Comparison of ENCODE assay signal across 21 mouse cellular contexts in the genomic region with DNA sequence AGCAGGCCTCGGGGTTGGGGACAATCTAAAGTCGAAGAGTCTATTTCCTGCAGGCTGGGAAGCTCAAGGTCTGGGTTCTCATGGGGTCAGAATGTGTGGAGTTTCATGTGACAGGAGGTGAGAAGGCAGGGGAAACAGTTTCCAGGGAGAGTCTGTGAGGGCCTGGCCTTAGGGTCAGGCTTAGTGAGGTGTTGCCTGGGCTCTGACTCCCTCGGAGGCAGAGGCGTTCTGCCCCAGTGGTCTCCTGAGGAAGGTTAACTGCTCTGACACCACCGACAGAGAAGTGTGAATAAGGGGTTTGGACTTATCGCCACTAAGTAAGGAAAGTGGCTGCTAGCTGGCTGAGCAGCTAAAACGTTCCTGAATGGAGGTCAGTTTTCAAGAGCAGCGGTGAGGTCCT.
A peak's percentile ranks its signal among the peaks of the same experiment; 100 is the strongest.
DNase-seq lines count a peak whose midpoint lies in the region; ATAC-seq lines count a peak whose summit lies in the region.
"Had no signal": no experiment of that assay in that cellular context is flagged by ENCODE, and none has a peak within 500 bp of the region (broad histone marks: within the 10 kb centered on the region; RNA-seq: fewer than 3 reads in every experiment).

No protein-coding gene starts in this region.

- no peak overlapping the region for H3K4me3 ChIP-seq in midbrain, embryonic 10.5 days
- H3K4me3 ChIP-seq in midbrain, embryonic 11.5 days (ENCODE audit: low read depth, low read length), result no peak overlapping the region
- H3K4me3 ChIP-seq in kidney, embryonic 14.5 days (ENCODE audit: low read length), result no peak overlapping the region
- H3K4me3 ChIP-seq in forebrain, embryonic 12.5 days (replicated peaks), result no peak overlapping the region
- H3K4me3 ChIP-seq: embryonic facial prominence, embryonic 12.5 days; heart, embryonic 15.5 days; left cerebral cortex, adult 2 months; midbrain, embryonic 13.5 days had no signal

- H3K27me3 ChIP-seq in midbrain, embryonic 10.5 days (ENCODE audit: low read depth, poor library complexity, severe bottlenecking), result no peaks in the 10 kb centered on the region
- no peaks in the 10 kb centered on the region for H3K27me3 ChIP-seq in midbrain, embryonic 11.5 days (ENCODE audit: control insufficient read depth, insufficient read depth, low read length)
- H3K27me3 ChIP-seq in kidney, embryonic 14.5 days (ENCODE audit: control insufficient read depth, insufficient read depth, low read length), result no peaks in the 10 kb centered on the region
- H3K27me3 ChIP-seq in forebrain, embryonic 12.5 days, result 0 out of 2 replicates have a peak, but pooled peaks cover 3% of the 10 kb centered on the region
- H3K27me3 ChIP-seq: embryonic facial prominence, embryonic 12.5 days; heart, embryonic 15.5 days; midbrain, embryonic 13.5 days had no signal

- H3K9ac ChIP-seq in midbrain, embryonic 11.5 days (ENCODE audit: low read length), result no peak overlapping the region
- no peak overlapping the region for H3K9ac ChIP-seq in kidney, embryonic 14.5 days (ENCODE audit: low read depth, low read length)
- H3K9ac ChIP-seq in forebrain, embryonic 12.5 days, result no peak overlapping the region
- H3K9ac ChIP-seq: embryonic facial prominence, embryonic 12.5 days; heart, embryonic 15.5 days; hindbrain, embryonic 14.5 days; midbrain, embryonic 13.5 days had no signal

- H3K4me2 ChIP-seq in midbrain, embryonic 11.5 days, result no peak overlapping the region
- no peak overlapping the region for H3K4me2 ChIP-seq in kidney, embryonic 14.5 days (replicated peaks; ENCODE audit: low read depth, low read length)
- no peak overlapping the region for H3K4me2 ChIP-seq in forebrain, embryonic 12.5 days
- H3K4me2 ChIP-seq: embryonic facial prominence, embryonic 12.5 days; heart, embryonic 15.5 days; hindbrain, embryonic 14.5 days; midbrain, embryonic 13.5 days had no signal

- DNase-seq in midbrain, embryonic 10.5 days (ENCODE audit: low spot score), result no peak
- no peak for DNase-seq in midbrain, embryonic 11.5 days (ENCODE audit: low spot score, missing footprints)
- peak; percentile 44 to 82 for DNase-seq in kidney, postnatal 25 days
- no peak for DNase-seq in lung, postnatal 14 days
- no peak for DNase-seq in left cerebral cortex, adult 9 months (ENCODE audit: low spot score in 2 of 2)
- DNase-seq in adipocyte (ENCODE audit: low spot score), result no peak
- DNase-seq: adrenal gland, postnatal 36 days; cerebellum, adult 9-11 months; gastrocnemius, postnatal 36 days; heart, postnatal 36 days; right cerebral cortex, postnatal 25 days had no signal

- 34% methylated on average over 8 of the region's 8 CpGs for WGBS in midbrain, embryonic 10.5 days
- WGBS in midbrain, embryonic 11.5 days, result 29% methylated on average over 8 of the region's 8 CpGs
- 9% methylated on average over 8 of the region's 8 CpGs for WGBS in kidney, embryonic 14.5 days
- WGBS in forebrain, embryonic 12.5 days, result 34% methylated on average over 8 of the region's 8 CpGs

- no peaks in the 10 kb centered on the region for H3K36me3 ChIP-seq in midbrain, embryonic 10.5 days
- no peaks in the 10 kb centered on the region for H3K36me3 ChIP-seq in midbrain, embryonic 11.5 days (ENCODE audit: control insufficient read depth, insufficient read depth, low read length)
- H3K36me3 ChIP-seq in kidney, embryonic 14.5 days (ENCODE audit: control insufficient read depth, insufficient read depth, low read length), result no peaks in the 10 kb centered on the region
- H3K36me3 ChIP-seq in forebrain, embryonic 12.5 days (replicated peaks), result no peaks in the 10 kb centered on the region
- H3K36me3 ChIP-seq: embryonic facial prominence, embryonic 12.5 days; heart, embryonic 15.5 days; midbrain, embryonic 13.5 days had no signal

- H3K4me1 ChIP-seq in midbrain, embryonic 10.5 days, result peaks cover 21% of the 10 kb centered on the region
- H3K4me1 ChIP-seq in midbrain, embryonic 11.5 days (ENCODE audit: control insufficient read depth, insufficient read depth, low read length), result no peaks in the 10 kb centered on the region
- H3K4me1 ChIP-seq in kidney, embryonic 14.5 days (ENCODE audit: control insufficient read depth, insufficient read depth, low read length), result peaks cover 24% of the 10 kb centered on the region; the same call in 1 of the 2 replicates
- H3K4me1 ChIP-seq in forebrain, embryonic 12.5 days, result no peaks in the 10 kb centered on the region
- H3K4me1 ChIP-seq: embryonic facial prominence, embryonic 12.5 days; midbrain, embryonic 13.5 days had no signal

- H3K9me3 ChIP-seq in midbrain, embryonic 10.5 days (replicated peaks), result no peaks in the 10 kb centered on the region
- H3K9me3 ChIP-seq in midbrain, embryonic 11.5 days (ENCODE audit: control insufficient read depth, low read length), result no peaks in the 10 kb centered on the region
- H3K9me3 ChIP-seq in kidney, embryonic 14.5 days (ENCODE audit: control insufficient read depth, low read length), result no peaks in the 10 kb centered on the region
- H3K9me3 ChIP-seq in forebrain, embryonic 12.5 days, result no peaks in the 10 kb centered on the region
- H3K9me3 ChIP-seq: embryonic facial prominence, embryonic 12.5 days; heart, embryonic 15.5 days; midbrain, embryonic 13.5 days had no signal

- ATAC-seq in midbrain, embryonic 11.5 days (ENCODE audit: low FRiP score), result no peak
- peak; percentile 88 for ATAC-seq in kidney, embryonic 14.5 days (ENCODE audit: low FRiP score, low TSS enrichment)
- no peak for ATAC-seq in forebrain, embryonic 12.5 days (ENCODE audit: low FRiP score)
- ATAC-seq: activated CD4-positive, CD25-positive, alpha-beta regulatory T cell, adult 4 months; inflammation-experienced regulatory T-cells, adult 6 months; lung, postnatal 0 days; midbrain, embryonic 13.5 days had no signal

- H3K27ac ChIP-seq in midbrain, embryonic 10.5 days (replicated peaks), result peak overlapping the region; percentile 33; the same call in 1 of the 2 replicates
- no peak overlapping the region for H3K27ac ChIP-seq in midbrain, embryonic 11.5 days (ENCODE audit: low read depth, low read length)
- peak overlapping the region; percentile 79 for H3K27ac ChIP-seq in kidney, embryonic 14.5 days (ENCODE audit: low read depth, low read length)
- H3K27ac ChIP-seq in forebrain, embryonic 12.5 days, result no peak overlapping the region
- H3K27ac ChIP-seq: embryonic facial prominence, embryonic 12.5 days; heart, embryonic 15.5 days; hindbrain, embryonic 14.5 days; left cerebral cortex, adult 2 months; midbrain, embryonic 13.5 days had no signal

Comparison
In these comparisons a context has a peak if more than half of its experiments do, and no peak if none do; other contexts are left out.
1. H3K27ac ChIP-seq: peak in midbrain, embryonic 10.5 days (single experiment) and kidney, embryonic 14.5 days (single experiment); none in midbrain, embryonic 11.5 days (single experiment) and forebrain, embryonic 12.5 days (single experiment).
2. DNase-seq: peak in kidney, postnatal 25 days (2 of 2); none in midbrain, embryonic 10.5 days (single experiment), midbrain, embryonic 11.5 days (single experiment), lung, postnatal 14 days (single experiment), left cerebral cortex, adult 9 months (0 of 2) and adipocyte (single experiment).